Mouse (Mus musculus) midbrain, embryonic 10.5 days (tissue): ENCODE results near the gene Casp8. TPM values are rescaled to one million over a fixed set of nuclear protein-coding genes. Genes with fewer than 3 reads are reported as not detected.
"Not testable (repeated sequence)": the region's sequence is repeated elsewhere in the genome, so short reads cannot be mapped to it uniquely, and the experiment has no call there.

Source experiments
- DNase-seq: peaks from one replicate; pipeline ENCODE4 v3.0.0-alpha.2; 2017; ENCODE audit warnings: low spot score
- H3K27ac ChIP-seq: fragments of 300-500 bp; sonication (generic); replicated peaks from 2 replicates; pipeline ENCODE4 v1.5.1; 2016; ENCODE audit warnings: mild to moderate bottlenecking
- H3K27me3 ChIP-seq: fragments of 300-500 bp; sonication (generic); 2 replicates; pipeline ENCODE4 v1.6.1; 2016; ENCODE audit warnings: low read depth, mild to moderate bottlenecking; ENCODE audit not compliant: poor library complexity, severe bottlenecking
- H3K36me3 ChIP-seq: fragments of 300-500 bp; sonication (generic); 2 replicates; pipeline ENCODE4 v1.6.1; 2016; ENCODE audit warnings: mild to moderate bottlenecking, moderate library complexity
- H3K4me1 ChIP-seq: fragments of 300-500 bp; sonication (generic); 2 replicates; pipeline ENCODE4 v1.6.1; 2016
- H3K4me3 ChIP-seq: fragments of 300-500 bp; sonication (generic); 2 replicates; pipeline ENCODE4 v1.5.1; 2016; ENCODE audit warnings: mild to moderate bottlenecking, moderate library complexity
- H3K9me3 ChIP-seq: fragments of 300-500 bp; sonication (generic); replicated peaks from 2 replicates; pipeline ENCODE4 v1.6.1; 2016; ENCODE audit warnings: mild to moderate bottlenecking
- WGBS: fragments of 180-500 bp; shearing (Covaris S2); methylation state at CpG from one replicate; pipeline ENCODE4 v1.1.7; 2016; 5-methylcytosine and 5-hydroxymethylcytosine counted together
- polyA plus RNA-seq: library from polyadenylated mRNA; unstranded; fragments of >200 nt; fragmentation: Nextera tagmentation; extraction: Ambion mirVana; gene quantifications from 2 replicates; pipeline ENCODE4 v1.2.1, GENCODE M21; 2016

Gene Casp8
- polyA plus RNA-seq, 1 experiment from 2014 or later: 10.0 TPM

- H3K9me3 ChIP-seq: no peaks in the 10 kb centered on the region
- H3K4me3 ChIP-seq: no peak overlapping the region
- no peaks in the 10 kb centered on the region for H3K4me1 ChIP-seq
- DNase-seq: no peak
- H3K36me3 ChIP-seq: no peaks in the 10 kb centered on the region
- no peak overlapping the region for H3K27ac ChIP-seq
- H3K27me3 ChIP-seq: no peaks in the 10 kb centered on the region
- 89% methylated on average over 18 of the region's 18 CpGs for WGBS
These were observed 7.4 kb downstream of the Casp8 start for GRCm38 (mm10) chr1:58802322-58803273.

- DNase-seq: no peak
- whole genome bisulfite sequencing: 92% methylated on average over 6 of the region's 6 CpGs
- no peaks in the 10 kb centered on the region for H3K4me1 ChIP-seq
- no peaks in the 10 kb centered on the region for H3K27me3 ChIP-seq
- H3K9me3 ChIP-seq: no peaks in the 10 kb centered on the region
- no peak overlapping the region for H3K4me3 ChIP-seq
- H3K36me3 ChIP-seq: no peaks in the 10 kb centered on the region
- H3K27ac ChIP-seq: no peak overlapping the region
These were observed 8.4 kb downstream of the Casp8 start for GRCm38 (mm10) chr1:58803531-58803930.

DNA sequence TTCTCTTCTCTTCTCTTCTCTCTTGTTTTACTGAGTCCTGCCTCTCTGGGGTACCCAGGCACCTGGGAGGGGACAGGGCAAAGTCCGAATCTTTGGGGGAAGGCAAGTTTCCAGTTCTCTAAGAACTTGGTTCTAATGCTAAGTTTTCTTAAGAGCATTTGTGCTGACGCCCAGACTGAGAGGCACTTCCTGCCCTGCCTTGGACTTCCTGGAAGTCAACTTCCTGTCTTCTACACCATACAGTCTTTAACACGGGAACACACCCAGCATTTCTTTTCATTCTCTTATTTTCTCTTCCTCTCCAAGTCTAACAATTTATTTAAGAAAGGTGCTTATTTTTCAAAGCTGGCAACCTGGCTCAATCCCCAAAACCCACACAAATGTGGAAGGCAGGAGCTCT lies 11.5 kb downstream of the Casp8 start:
- Histone ChIP-seq H3K4me1 (no peaks in the 10 kb centered on the region), H3K27me3 (no peaks in the 10 kb centered on the region), H3K9me3 (peaks cover 6% of the 10 kb centered on the region; the same call in 1 of the 2 replicates), H3K27ac (no peak overlapping the region), H3K4me3 (no peak overlapping the region), H3K36me3 (no peaks in the 10 kb centered on the region)
- WGBS: 79% methylated on average over 3 of the region's 3 CpGs
- no peak for DNase-seq

- Histone ChIP-seq H3K27ac (no peak overlapping the region), H3K36me3 (0 out of 2 replicates have a peak, but pooled peaks cover 6% of the 10 kb centered on the region), H3K27me3 (no peaks in the 10 kb centered on the region), H3K4me3 (no peak overlapping the region), H3K4me1 (no peaks in the 10 kb centered on the region), H3K9me3 (no peaks in the 10 kb centered on the region)
- 79% methylated on average over 3 of the region's 3 CpGs for WGBS
- DNase-seq: no peak
These were observed 31.1 kb downstream of the Casp8 start for GRCm38 (mm10) chr1:58826319-58826718.

- Histone ChIP-seq H3K4me3 (no peak overlapping the region), H3K27me3 (no peaks in the 10 kb centered on the region), H3K36me3 (0 out of 2 replicates have a peak, but pooled peaks cover 6% of the 10 kb centered on the region), H3K9me3 (no peaks in the 10 kb centered on the region), H3K4me1 (no peaks in the 10 kb centered on the region), H3K27ac (no peak overlapping the region)
- DNase-seq: no peak
- 91% methylated on average over 5 of the region's 5 CpGs for WGBS
These were observed 35.6 kb downstream of the Casp8 start for GRCm38 (mm10) chr1:58830741-58831140.

- WGBS: 66% methylated on average over 2 of the region's 2 CpGs
- H3K9me3 ChIP-seq: no peaks in the 10 kb centered on the region
- H3K4me3 ChIP-seq: no peak overlapping the region
- no peaks in the 10 kb centered on the region for H3K4me1 ChIP-seq
- no peaks in the 10 kb centered on the region for H3K27me3 ChIP-seq
- H3K36me3 ChIP-seq: 0 out of 2 replicates have a peak, but pooled peaks cover 6% of the 10 kb centered on the region
- DNase-seq: no peak
- no peak overlapping the region for H3K27ac ChIP-seq
These were observed 37.0 kb downstream of the Casp8 start for GRCm38 (mm10) chr1:58832198-58832597.

DNA sequence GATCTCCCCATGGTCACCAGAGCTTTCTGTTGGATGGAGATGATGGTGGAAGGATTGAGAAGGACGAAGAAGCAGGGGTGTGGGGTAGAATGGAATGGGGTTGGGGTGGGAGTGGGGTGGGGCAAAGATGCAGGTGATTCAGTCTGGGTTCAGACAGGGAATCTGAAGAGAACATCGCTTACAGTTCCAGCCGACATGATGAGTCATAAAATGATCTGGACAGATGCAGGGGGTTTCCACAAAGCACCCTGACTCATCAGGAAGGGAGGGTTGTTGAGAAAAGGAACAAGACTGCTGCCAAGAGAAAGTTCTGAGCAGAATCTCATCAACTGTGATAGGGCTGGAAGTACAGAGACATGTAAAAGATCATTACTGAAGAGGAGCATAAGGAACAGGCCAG lies 61.6 kb downstream of the Casp8 start:
- not testable (repeated sequence) for H3K4me1 ChIP-seq, H3K4me3 ChIP-seq, H3K9me3 ChIP-seq, DNase-seq, H3K27ac ChIP-seq, H3K36me3 ChIP-seq, H3K27me3 ChIP-seq
- WGBS: 83% methylated on average over 3 of the region's 3 CpGs

GRCm38 (mm10) chr1:58859131-58859530 lies 64.0 kb downstream of the Casp8 start:
- H3K4me3 ChIP-seq, H3K27ac ChIP-seq, H3K36me3 ChIP-seq, H3K4me1 ChIP-seq, DNase-seq, H3K9me3 ChIP-seq, H3K27me3 ChIP-seq: not testable (repeated sequence)
- WGBS: 84% methylated on average over 4 of the region's 4 CpGs

DNA sequence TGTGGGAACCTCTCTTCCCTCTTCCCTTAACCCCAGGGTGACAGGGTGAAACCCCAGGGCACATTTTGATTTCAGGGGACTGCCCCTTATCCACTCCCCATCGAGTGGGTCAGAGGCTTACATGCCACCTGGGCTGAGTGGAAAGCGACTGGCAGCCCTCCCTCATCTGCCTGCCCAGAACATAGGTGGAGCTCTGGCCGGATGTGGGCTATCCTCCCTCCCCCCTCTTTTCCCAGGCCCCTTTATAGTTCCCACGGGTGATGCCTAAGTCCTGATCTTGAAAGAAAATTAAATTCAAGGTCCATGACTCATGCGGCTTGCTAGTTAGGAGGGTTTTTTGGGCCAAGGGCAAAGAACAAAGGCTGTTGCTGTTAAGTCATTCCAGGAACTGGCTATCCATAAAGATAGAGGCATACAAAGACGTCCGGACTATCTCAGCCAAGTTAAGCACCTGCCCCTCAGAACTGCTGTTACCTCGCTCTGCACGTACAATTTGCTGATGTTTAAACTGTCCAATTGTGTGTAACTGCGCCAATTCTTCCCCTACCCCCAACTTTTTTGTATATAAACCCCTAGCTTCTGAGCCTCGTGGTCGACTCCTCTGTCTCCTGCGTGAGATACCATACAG lies 64.7 kb downstream of the Casp8 start:
- not testable (repeated sequence) for H3K4me1 ChIP-seq, H3K27me3 ChIP-seq, H3K27ac ChIP-seq, DNase-seq, H3K36me3 ChIP-seq, H3K4me3 ChIP-seq, H3K9me3 ChIP-seq
- 88% methylated on average over 13 of the region's 13 CpGs for WGBS

- WGBS: 90% methylated on average over 3 of the region's 3 CpGs
- not testable (repeated sequence) for H3K27me3 ChIP-seq, H3K4me3 ChIP-seq, H3K36me3 ChIP-seq, H3K9me3 ChIP-seq, H3K27ac ChIP-seq, DNase-seq, H3K4me1 ChIP-seq
These were observed 65.4 kb downstream of the Casp8 start for GRCm38 (mm10) chr1:58860586-58860985.

DNA sequence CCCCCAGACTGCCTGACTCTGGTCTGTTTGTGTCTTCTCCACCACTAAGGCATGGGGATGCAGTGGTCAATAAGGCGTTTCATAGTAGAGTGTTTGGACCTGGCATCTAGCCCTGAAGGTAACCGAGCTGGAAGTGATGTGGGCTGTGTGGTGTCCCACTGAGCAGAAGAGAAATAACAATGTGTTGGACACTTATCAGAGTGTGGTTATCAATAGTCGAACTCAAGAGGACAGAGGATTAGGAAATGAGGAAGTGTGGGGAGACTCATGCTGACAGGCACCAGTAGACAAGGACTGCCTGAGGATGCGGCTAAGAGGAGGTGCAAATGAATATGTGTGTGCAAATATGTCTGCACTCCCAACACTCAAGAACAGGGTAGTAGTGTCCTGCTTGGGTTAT lies 81.3 kb downstream of the Casp8 start:
- not testable (repeated sequence) for H3K36me3 ChIP-seq, H3K9me3 ChIP-seq, H3K4me3 ChIP-seq, DNase-seq, H3K4me1 ChIP-seq, H3K27me3 ChIP-seq, H3K27ac ChIP-seq
- WGBS: 92% methylated on average over 4 of the region's 4 CpGs

DNA sequence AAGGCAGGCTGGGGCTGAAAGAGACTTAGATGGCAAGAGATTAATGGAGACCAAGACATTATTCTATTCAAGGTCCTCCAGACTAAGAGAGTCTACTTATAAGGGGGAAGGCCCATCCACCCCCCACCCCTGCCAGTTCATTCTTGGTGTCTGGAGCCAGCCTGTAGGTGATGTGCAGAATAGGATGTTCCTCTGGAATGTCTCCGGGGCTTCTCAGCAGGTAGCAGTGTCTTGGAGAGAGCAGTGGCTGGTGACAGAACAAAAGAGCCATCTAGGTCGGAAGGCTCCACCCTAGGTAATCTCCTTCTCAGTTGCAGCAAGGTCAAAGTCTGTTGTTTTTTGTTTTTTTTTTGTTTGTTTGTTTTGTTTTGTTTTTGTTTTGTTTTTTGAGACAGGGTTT lies 84.1 kb downstream of the Casp8 start:
- H3K36me3 ChIP-seq, DNase-seq, H3K9me3 ChIP-seq, H3K4me3 ChIP-seq, H3K27me3 ChIP-seq, H3K27ac ChIP-seq, H3K4me1 ChIP-seq: not testable (repeated sequence)
- WGBS: 85% methylated on average over 2 of the region's 2 CpGs

DNA sequence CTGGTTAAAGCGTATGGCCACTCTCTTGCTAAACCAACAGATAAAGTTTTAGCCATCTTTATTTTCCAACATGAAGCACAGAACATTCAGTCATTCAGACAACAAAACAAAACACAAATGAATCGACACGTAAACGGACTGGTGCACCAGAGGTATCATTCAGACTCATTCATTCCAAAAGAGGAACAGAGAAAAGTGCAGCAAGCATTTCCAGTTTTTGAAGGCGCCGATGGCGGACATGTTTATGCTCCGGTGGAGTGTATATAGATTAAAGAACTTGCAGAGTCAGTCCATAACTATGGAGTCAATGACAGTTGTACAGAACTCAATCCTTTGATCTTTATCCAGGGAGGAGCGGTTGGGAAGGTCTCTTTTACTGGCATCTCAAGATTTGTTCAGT lies 88.1 kb downstream of the Casp8 start:
- not testable (repeated sequence) for H3K27me3 ChIP-seq, H3K36me3 ChIP-seq, DNase-seq, H3K4me1 ChIP-seq, H3K27ac ChIP-seq, H3K9me3 ChIP-seq, H3K4me3 ChIP-seq
- WGBS: 83% methylated on average over 9 of the region's 9 CpGs
